Comparison of ENCODE assay signal across 11 mouse cellular contexts in the genomic region with DNA sequence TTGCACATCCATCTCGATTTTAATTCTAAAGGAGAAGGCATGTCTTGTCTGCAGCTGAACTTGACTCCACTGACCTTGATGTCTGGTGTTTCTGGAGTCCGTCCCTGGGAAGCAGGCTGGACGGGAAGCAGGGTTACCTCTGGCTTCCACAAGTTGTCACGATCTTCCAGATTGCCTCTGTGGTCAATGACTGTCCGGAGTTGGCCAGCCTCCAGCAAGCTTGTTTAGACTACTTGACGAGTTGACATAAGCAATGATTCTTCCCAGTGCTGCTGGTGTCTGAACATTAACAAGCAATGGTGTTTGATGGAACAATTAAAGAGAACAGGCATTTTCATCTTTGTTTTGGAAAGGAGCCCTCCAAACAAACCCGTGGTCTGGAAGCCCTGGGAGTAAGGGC.
DNase-seq lines count a peak whose midpoint lies in the region; ATAC-seq and TF ChIP-seq lines count a peak whose summit lies in the region.
"Had no signal": no experiment of that assay in that cellular context is flagged by ENCODE, and none has a peak within 500 bp of the region (broad histone marks: within the 10 kb centered on the region; RNA-seq: fewer than 3 reads in every experiment).

No protein-coding gene starts in this region.

- no peak overlapping the region; a peak in 1 of 4 replicates for H3K27ac ChIP-seq in heart, embryonic 14.5 days (replicated peaks in 1 of 2; ENCODE audit: control insufficient read depth in 1 of 2, insufficient read depth in 1 of 2, low read depth in 2 of 2, low read length in 2 of 2)
- no peak overlapping the region for H3K27ac ChIP-seq in kidney, postnatal 0 days
- H3K27ac ChIP-seq in forebrain, embryonic 12.5 days, result no peak overlapping the region
- H3K27ac ChIP-seq: hindbrain, embryonic 12.5 days had no signal

- H3K36me3 ChIP-seq in heart, embryonic 14.5 days (ENCODE audit: control insufficient read depth, insufficient read depth, low read length), result no peaks in the 10 kb centered on the region
- no peaks in the 10 kb centered on the region for H3K36me3 ChIP-seq in kidney, postnatal 0 days (ENCODE audit: insufficient read depth, low read length)
- H3K36me3 ChIP-seq in forebrain, embryonic 12.5 days (replicated peaks), result no peaks in the 10 kb centered on the region
- H3K36me3 ChIP-seq: G1E; hindbrain, embryonic 12.5 days had no signal

- peak overlapping the region; percentile 37 for H3K4me2 ChIP-seq in heart, embryonic 14.5 days (ENCODE audit: low read length)
- peak overlapping the region; percentile 17; the same call in 1 of the 2 replicates for H3K4me2 ChIP-seq in kidney, postnatal 0 days (ENCODE audit: low read length)
- H3K4me2 ChIP-seq in forebrain, embryonic 12.5 days, result no peak overlapping the region
- H3K4me2 ChIP-seq: hindbrain, embryonic 12.5 days had no signal

- no peaks in the 10 kb centered on the region for H3K9me3 ChIP-seq in heart, embryonic 14.5 days (ENCODE audit: control insufficient read depth, low read length)
- no peaks in the 10 kb centered on the region for H3K9me3 ChIP-seq in kidney, postnatal 0 days (replicated peaks; ENCODE audit: low read length)
- H3K9me3 ChIP-seq in forebrain, embryonic 12.5 days, result no peaks in the 10 kb centered on the region
- H3K9me3 ChIP-seq: hindbrain, embryonic 12.5 days had no signal

- 2% methylated on average over 7 of the region's 7 CpGs for whole genome bisulfite sequencing in heart, embryonic 14.5 days
- WGBS in kidney, postnatal 0 days, result 17% methylated on average over 7 of the region's 7 CpGs
- 80% methylated on average over 7 of the region's 7 CpGs for WGBS in forebrain, embryonic 12.5 days

- ATAC-seq in heart, embryonic 14.5 days (ENCODE audit: insufficient number of reproducible peaks, insufficient read depth, low FRiP score, low read depth), result no peak
- ATAC-seq in kidney, postnatal 0 days (replicated peaks; ENCODE audit: low FRiP score, low read depth), result no peak
- no peak for ATAC-seq in forebrain, embryonic 12.5 days (ENCODE audit: low FRiP score)

- no peak overlapping the region for H3K9ac ChIP-seq in heart, embryonic 14.5 days (ENCODE audit: low read length)
- H3K9ac ChIP-seq in kidney, postnatal 0 days (ENCODE audit: low read depth, low read length), result no peak overlapping the region
- H3K9ac ChIP-seq in forebrain, embryonic 12.5 days, result no peak overlapping the region
- H3K9ac ChIP-seq: hindbrain, embryonic 12.5 days had no signal

- no peak for DNase-seq in heart, adult 9 months (ENCODE audit: low spot score in 2 of 2)
- DNase-seq in 416B (ENCODE audit: low read depth), result peak; percentile 94
- DNase-seq in adrenal gland, postnatal 36 days, result peak; percentile 42 to 52
- DNase-seq in kidney, postnatal 0 days (ENCODE audit: low spot score), result peak; percentile 73
- DNase-seq in embryo, embryonic 10 days (ENCODE audit: low spot score), result no peak
- DNase-seq in spleen, postnatal 14 days (ENCODE audit: low spot score in 2 of 2), result no peak

- peaks cover 10 to 12% of the 10 kb centered on the region in 2 experiments for H3K4me1 ChIP-seq in heart, embryonic 14.5 days (ENCODE audit: control insufficient read depth in 2 of 2, insufficient read depth in 2 of 2, low read length in 2 of 2)
- H3K4me1 ChIP-seq in kidney, postnatal 0 days (replicated peaks; ENCODE audit: insufficient read depth, low read length), result 0 out of 2 replicates have a peak, but pooled peaks cover 5% of the 10 kb centered on the region
- peaks cover 6% of the 10 kb centered on the region for H3K4me1 ChIP-seq in forebrain, embryonic 12.5 days
- H3K4me1 ChIP-seq: hindbrain, embryonic 12.5 days had no signal

- no peak for TF ChIP-seq CTCF in kidney, postnatal 0 days (IDR thresholded peaks at IDR 0.05; ENCODE audit: low read depth)

- H3K4me3 ChIP-seq in heart, embryonic 14.5 days (ENCODE audit: control insufficient read depth in 1 of 2, insufficient read depth in 1 of 2, low read depth in 1 of 2, low read length in 2 of 2), result no peak overlapping the region
- no peak overlapping the region for H3K4me3 ChIP-seq in kidney, postnatal 0 days (replicated peaks; ENCODE audit: low read depth, low read length)
- H3K4me3 ChIP-seq in forebrain, embryonic 12.5 days (replicated peaks), result no peak overlapping the region
- H3K4me3 ChIP-seq: erythroblast, embryonic 14.5 days; hindbrain, embryonic 12.5 days had no signal

- H3K27me3 ChIP-seq in heart, embryonic 14.5 days (ENCODE audit: control insufficient read depth, insufficient read depth, low read length), result no peaks in the 10 kb centered on the region
- no peaks in the 10 kb centered on the region for H3K27me3 ChIP-seq in kidney, postnatal 0 days (ENCODE audit: insufficient read depth, low read length)
- no peaks in the 10 kb centered on the region for H3K27me3 ChIP-seq in forebrain, embryonic 12.5 days
- H3K27me3 ChIP-seq: hindbrain, embryonic 12.5 days had no signal

Comparison
In these comparisons a context has a peak if more than half of its experiments do, and no peak if none do; other contexts are left out.
1. DNase-seq: peak in 416B (single experiment), adrenal gland, postnatal 36 days (2 of 2) and kidney, postnatal 0 days (single experiment); none in heart, adult 9 months (0 of 2), embryo, embryonic 10 days (single experiment) and spleen, postnatal 14 days (0 of 2).